13 mouse cellular contexts compared by ENCODE assay signal in genomic region chr13:10239825-10240224, GRCm38 (mm10).
"Had no signal": no experiment of that assay in that cellular context is flagged by ENCODE, and none has a peak within 500 bp of the region (broad histone marks: within the 10 kb centered on the region; RNA-seq: fewer than 3 reads in every experiment).

No protein-coding gene starts in this region.

- H3K36me3 ChIP-seq: midbrain, embryonic 13.5 days; midbrain, embryonic 15.5 days; neural tube, embryonic 12.5 days; stomach, embryonic 15.5 days had no signal

- DNase-seq: lung, adult 18-20 months; lung, embryonic 14.5 days; lung, postnatal 4 days; right cerebral cortex, postnatal 14 days; thymus, adult 18-20 months; thymus, postnatal 14 days; thymus, postnatal 36 days had no signal

- H3K9ac ChIP-seq: lung, embryonic 14.5 days; midbrain, embryonic 13.5 days; midbrain, embryonic 15.5 days; neural tube, embryonic 12.5 days; stomach, embryonic 15.5 days had no signal

- H3K4me2 ChIP-seq: lung, embryonic 14.5 days; midbrain, embryonic 11.5 days; midbrain, embryonic 13.5 days; midbrain, embryonic 15.5 days; neural tube, embryonic 12.5 days; stomach, embryonic 15.5 days had no signal

- H3K27ac ChIP-seq: midbrain, embryonic 13.5 days; midbrain, embryonic 15.5 days; neural tube, embryonic 12.5 days; stomach, embryonic 15.5 days; stomach, postnatal 0 days had no signal

- H3K4me3 ChIP-seq: midbrain, embryonic 13.5 days; midbrain, embryonic 15.5 days; neural tube, embryonic 12.5 days; stomach, embryonic 15.5 days had no signal

- ATAC-seq: midbrain, embryonic 13.5 days; midbrain, embryonic 15.5 days had no signal

- H3K27me3 ChIP-seq: midbrain, embryonic 13.5 days; midbrain, embryonic 15.5 days; neural tube, embryonic 12.5 days; stomach, embryonic 15.5 days had no signal

- H3K4me1 ChIP-seq: midbrain, embryonic 13.5 days; midbrain, embryonic 15.5 days; neural tube, embryonic 12.5 days; stomach, embryonic 15.5 days had no signal

- H3K9me3 ChIP-seq: midbrain, embryonic 13.5 days; midbrain, embryonic 15.5 days; neural tube, embryonic 12.5 days; stomach, embryonic 15.5 days had no signal
